22 mouse cellular contexts compared by ENCODE assay signal in genomic region chr9:121574380-121574779, GRCm38 (mm10).
DNase-seq lines count a peak whose midpoint lies in the region; ATAC-seq and TF ChIP-seq lines count a peak whose summit lies in the region.
"Had no signal": no experiment of that assay in that cellular context is flagged by ENCODE, and none has a peak within 500 bp of the region (broad histone marks: within the 10 kb centered on the region; RNA-seq: fewer than 3 reads in every experiment).

No protein-coding gene starts in this region.

- no peak for TF ChIP-seq CTCF in liver, adult 2 months (IDR thresholded peaks at IDR 0.05; ENCODE audit: low read depth, low read length)
- no peak for TF ChIP-seq CTCF in bone marrow macrophage, adult 2 months (IDR thresholded peaks at IDR 0.05; ENCODE audit: low read depth, low read length)

- no peak overlapping the region for H3K4me3 ChIP-seq in liver, adult 2 months (ENCODE audit: insufficient read depth, low read depth, low read length)
- H3K4me3 ChIP-seq in liver, embryonic 12.5 days = no peak overlapping the region
- H3K4me3 ChIP-seq in bone marrow macrophage, adult 2 months (ENCODE audit: insufficient read depth, low read length) = no peak overlapping the region
- no peak overlapping the region for H3K4me3 ChIP-seq in macrophage (ENCODE audit: inconsistent target)
- H3K4me3 ChIP-seq: embryonic facial prominence, embryonic 13.5 days; embryonic facial prominence, embryonic 15.5 days; erythroblast, embryonic 14.5 days; forebrain, embryonic 13.5 days; forebrain, embryonic 15.5 days had no signal

- no peaks in the 10 kb centered on the region for H3K27me3 ChIP-seq in liver, adult 2 months (ENCODE audit: control insufficient read depth, insufficient read depth, low read length)
- H3K27me3 ChIP-seq in liver, embryonic 12.5 days (replicated peaks) = no peaks in the 10 kb centered on the region
- H3K27me3 ChIP-seq: embryonic facial prominence, embryonic 13.5 days; embryonic facial prominence, embryonic 15.5 days; forebrain, embryonic 13.5 days; forebrain, embryonic 15.5 days had no signal

- intact Hi-C loops in left cerebral cortex, postnatal 14 days (cut with DNase I) = no loop called here

- 46% methylated on average over 5 of the region's 5 CpGs for WGBS in liver, adult 2 months
- 32% methylated on average over 5 of the region's 5 CpGs for WGBS in liver, embryonic 12.5 days (ENCODE audit: insufficient replicate concordance)
- 48% methylated on average over 5 of the region's 5 CpGs for WGBS in macrophage (ENCODE audit: missing documents)

- DNase-seq in liver, adult 2 months (ENCODE audit: extremely low read depth, low read depth, low spot score) = peak; percentile 15
- no peak for DNase-seq in left cerebral cortex, postnatal 14 days (ENCODE audit: low spot score in 2 of 2)
- DNase-seq: adrenal gland, adult 2 months; adrenal gland, postnatal 10 days; adrenal gland, postnatal 25 days; cerebellum, adult 11 months; cerebellum, adult 18-20 months; cerebellum, adult 8-10 months; cerebellum, adult 9-11 months; cerebellum, postnatal 14 days; cerebellum, postnatal 36 days; embryo, embryonic 11 days; forebrain, postnatal 0 days had no signal

- no peaks in the 10 kb centered on the region for H3K9me3 ChIP-seq in liver, embryonic 12.5 days (replicated peaks)
- H3K9me3 ChIP-seq: embryonic facial prominence, embryonic 15.5 days; forebrain, embryonic 13.5 days; forebrain, embryonic 15.5 days had no signal

- H3K27ac ChIP-seq in liver, adult 2 months (replicated peaks; ENCODE audit: insufficient read depth, low read depth, low read length) = no peak overlapping the region
- H3K27ac ChIP-seq in liver, embryonic 12.5 days = no peak overlapping the region
- peak overlapping the region; percentile 69 for H3K27ac ChIP-seq in bone marrow macrophage, adult 2 months (ENCODE audit: insufficient read depth, low read depth, low read length)
- peak overlapping the region; percentile 63 for H3K27ac ChIP-seq in macrophage
- H3K27ac ChIP-seq: embryonic facial prominence, embryonic 13.5 days; embryonic facial prominence, embryonic 15.5 days; forebrain, embryonic 13.5 days; forebrain, embryonic 15.5 days had no signal

- TF ChIP-seq POLR2A in liver, adult 2 months (IDR thresholded peaks at IDR 0.05; ENCODE audit: extremely low read depth, insufficient read depth, low read length) = no peak
- TF ChIP-seq POLR2A in bone marrow macrophage, adult 2 months (IDR thresholded peaks at IDR 0.05; ENCODE audit: borderline replicate concordance, low read depth, low read length) = no peak

- no peaks in the 10 kb centered on the region for H3K79me2 ChIP-seq in liver, adult 2 months (ENCODE audit: control insufficient read depth, insufficient read depth, low read length)
- no peaks in the 10 kb centered on the region for H3K79me2 ChIP-seq in macrophage (ENCODE audit: inconsistent target)

- no peaks in the 10 kb centered on the region; the same call in 1 of the 2 replicates for H3K4me1 ChIP-seq in liver, adult 2 months (ENCODE audit: control insufficient read depth, insufficient read depth, low read length)
- H3K4me1 ChIP-seq in liver, embryonic 12.5 days = no peaks in the 10 kb centered on the region
- peaks cover 39% of the 10 kb centered on the region for H3K4me1 ChIP-seq in bone marrow macrophage, adult 2 months (ENCODE audit: control insufficient read depth, insufficient read depth, low read length)
- H3K4me1 ChIP-seq: embryonic facial prominence, embryonic 13.5 days; embryonic facial prominence, embryonic 15.5 days; forebrain, embryonic 13.5 days; forebrain, embryonic 15.5 days had no signal

- H3K36me3 ChIP-seq in liver, adult 2 months (ENCODE audit: control insufficient read depth, insufficient read depth, low read length) = no peaks in the 10 kb centered on the region
- no peaks in the 10 kb centered on the region for H3K36me3 ChIP-seq in liver, embryonic 12.5 days
- no peaks in the 10 kb centered on the region for H3K36me3 ChIP-seq in macrophage (ENCODE audit: inconsistent target)
- H3K36me3 ChIP-seq: embryonic facial prominence, embryonic 13.5 days; embryonic facial prominence, embryonic 15.5 days; forebrain, embryonic 15.5 days had no signal

- H3K4me2 ChIP-seq in liver, embryonic 12.5 days = no peak overlapping the region
- H3K4me2 ChIP-seq: embryonic facial prominence, embryonic 13.5 days; embryonic facial prominence, embryonic 15.5 days; forebrain, embryonic 13.5 days; forebrain, embryonic 15.5 days had no signal

- ATAC-seq in liver, embryonic 12.5 days = no peak
- no peak for ATAC-seq in erythroid progenitor cell, adult 5-6 weeks (replicated peaks; ENCODE audit: low FRiP score, poor library complexity, severe bottlenecking)
- ATAC-seq: forebrain, embryonic 13.5 days; forebrain, embryonic 15.5 days; forebrain, postnatal 0 days had no signal

- H3K9ac ChIP-seq in liver, adult 2 months (ENCODE audit: low read depth, low read length) = no peak overlapping the region
- H3K9ac ChIP-seq in liver, embryonic 12.5 days = no peak overlapping the region
- H3K9ac ChIP-seq: embryonic facial prominence, embryonic 13.5 days; embryonic facial prominence, embryonic 15.5 days; forebrain, embryonic 13.5 days; forebrain, embryonic 15.5 days; forebrain, postnatal 0 days had no signal

Comparison
In these comparisons a context has a peak if more than half of its experiments do, and no peak if none do; other contexts are left out.
1. H3K27ac ChIP-seq: peak in bone marrow macrophage, adult 2 months (single experiment) and macrophage (single experiment); none in liver, adult 2 months (single experiment) and liver, embryonic 12.5 days (single experiment).